Mouse (Mus musculus): Measurements from ENCODE around the gene Sh3bgrl2. TPM values are rescaled to one million over a fixed set of nuclear protein-coding genes. Genes with fewer than 3 reads are reported as not detected.
A peak's percentile ranks its signal among the peaks of the same experiment; 100 is the strongest.

Gene Sh3bgrl2
- polyA plus RNA-seq, 1 experiment from 2014 or later, result 23.1 TPM

GRCm38 (mm10) chr9:83537921-83538536, 10.1 kb upstream of the Sh3bgrl2 start:
- no peak overlapping the region for H3K9ac ChIP-seq (ENCODE audit: low read length)
- no peak overlapping the region for H3K4me3 ChIP-seq (ENCODE audit: low read depth, low read length)
- H3K4me2 ChIP-seq (ENCODE audit: low read length), result no peak overlapping the region
- H3K27me3 ChIP-seq (replicated peaks; ENCODE audit: control insufficient read depth, insufficient read depth, low read length), result no peaks in the 10 kb centered on the region
- no peaks in the 10 kb centered on the region for H3K9me3 ChIP-seq (ENCODE audit: control insufficient read depth, low read length)
- no peak for DNase-seq (ENCODE audit: low spot score)
- 44% methylated on average over 15 of the region's 15 CpGs for WGBS
- no peak overlapping the region for H3K27ac ChIP-seq (ENCODE audit: low read depth)
- no peak for ATAC-seq (replicated peaks; ENCODE audit: low FRiP score, low TSS enrichment, low read depth)
- H3K36me3 ChIP-seq (ENCODE audit: control insufficient read depth, insufficient read depth, low read length), result no peaks in the 10 kb centered on the region
- H3K4me1 ChIP-seq (replicated peaks; ENCODE audit: control insufficient read depth, insufficient read depth, low read length), result peaks cover 10% of the 10 kb centered on the region; the same call in 1 of the 2 replicates

DNA sequence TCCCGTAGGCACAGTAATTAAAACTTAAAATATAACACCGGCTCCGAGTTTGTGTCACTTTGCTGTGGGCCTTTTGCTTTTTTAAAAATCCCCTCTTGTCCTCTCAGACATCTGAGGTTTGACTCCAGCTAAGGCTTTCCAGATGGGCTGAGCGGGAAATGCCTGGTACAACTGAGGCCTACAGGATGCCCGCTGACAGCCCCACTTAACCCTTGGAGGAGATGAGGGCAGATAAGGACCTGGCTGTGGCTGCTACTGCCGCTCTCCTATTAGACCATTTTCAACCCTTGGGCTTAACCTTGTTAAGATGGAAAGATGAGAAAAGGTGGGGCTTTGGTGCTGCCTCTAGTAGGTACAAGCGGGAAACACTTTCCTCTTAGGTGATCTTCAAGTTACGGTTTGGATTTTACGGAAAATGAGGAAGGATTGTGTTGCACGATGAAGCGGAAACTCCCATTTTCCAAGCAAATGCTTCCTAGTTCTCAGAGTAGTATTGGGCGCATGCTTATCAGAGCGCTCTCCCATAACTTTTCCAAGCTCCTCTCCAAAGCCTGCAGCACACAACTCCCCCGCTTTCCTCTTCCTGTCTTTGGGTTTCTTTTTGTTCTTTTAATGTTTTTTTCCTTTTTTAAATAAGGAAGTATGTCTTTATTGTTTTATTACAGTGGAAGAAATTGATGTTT, 8.2 kb upstream of the Sh3bgrl2 start:
- H3K4me2 ChIP-seq (ENCODE audit: low read length), result no peak overlapping the region
- no peaks in the 10 kb centered on the region for H3K9me3 ChIP-seq (ENCODE audit: control insufficient read depth, low read length)
- DNase-seq (ENCODE audit: low spot score), result no peak
- H3K4me1 ChIP-seq (replicated peaks; ENCODE audit: control insufficient read depth, insufficient read depth, low read length), result peaks cover 10% of the 10 kb centered on the region; the same call in 1 of the 2 replicates
- 84% methylated on average over 14 of the region's 14 CpGs for WGBS
- H3K27ac ChIP-seq (ENCODE audit: low read depth), result no peak overlapping the region
- H3K36me3 ChIP-seq (ENCODE audit: control insufficient read depth, insufficient read depth, low read length), result no peaks in the 10 kb centered on the region
- no peaks in the 10 kb centered on the region for H3K27me3 ChIP-seq (replicated peaks; ENCODE audit: control insufficient read depth, insufficient read depth, low read length)
- ATAC-seq (replicated peaks; ENCODE audit: low FRiP score, low TSS enrichment, low read depth), result no peak
- no peak overlapping the region for H3K4me3 ChIP-seq (ENCODE audit: low read depth, low read length)
- H3K9ac ChIP-seq (ENCODE audit: low read length), result no peak overlapping the region

DNA sequence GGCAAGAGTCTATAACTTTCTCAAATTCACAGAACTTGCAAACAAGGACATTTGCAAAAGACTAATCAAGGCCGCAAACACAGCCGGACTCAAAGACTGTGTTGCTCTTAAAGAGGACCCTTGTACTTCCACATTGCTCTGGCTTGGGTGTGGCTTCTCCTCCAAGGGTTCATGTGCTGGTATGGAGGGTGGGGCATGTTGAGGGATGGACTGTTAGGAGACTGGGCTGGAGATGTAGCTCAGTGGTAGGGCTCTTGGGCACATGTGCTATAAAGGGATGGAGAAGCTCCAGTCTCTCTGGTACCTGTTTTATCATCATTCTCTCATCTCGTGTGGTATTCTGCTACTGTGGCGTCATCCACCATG, 7.7 kb upstream of the Sh3bgrl2 start:
- Histone ChIP-seq H3K36me3 (ENCODE audit: control insufficient read depth, insufficient read depth, low read length) (no peaks in the 10 kb centered on the region), H3K27ac (ENCODE audit: low read depth) (no peak overlapping the region), H3K4me3 (ENCODE audit: low read depth, low read length) (no peak overlapping the region), H3K9ac (ENCODE audit: low read length) (no peak overlapping the region), H3K4me2 (ENCODE audit: low read length) (no peak overlapping the region), H3K4me1 (replicated peaks; ENCODE audit: control insufficient read depth, insufficient read depth, low read length) (peaks cover 10% of the 10 kb centered on the region; the same call in 1 of the 2 replicates), H3K9me3 (ENCODE audit: control insufficient read depth, low read length) (no peaks in the 10 kb centered on the region), H3K27me3 (replicated peaks; ENCODE audit: control insufficient read depth, insufficient read depth, low read length) (no peaks in the 10 kb centered on the region)
- DNase-seq (ENCODE audit: low spot score) (no peak), ATAC-seq (replicated peaks; ENCODE audit: low FRiP score, low TSS enrichment, low read depth) (peak; percentile 41; the same call in 1 of the 2 replicates)
- WGBS, result 75% methylated on average over 4 of the region's 4 CpGs

DNA sequence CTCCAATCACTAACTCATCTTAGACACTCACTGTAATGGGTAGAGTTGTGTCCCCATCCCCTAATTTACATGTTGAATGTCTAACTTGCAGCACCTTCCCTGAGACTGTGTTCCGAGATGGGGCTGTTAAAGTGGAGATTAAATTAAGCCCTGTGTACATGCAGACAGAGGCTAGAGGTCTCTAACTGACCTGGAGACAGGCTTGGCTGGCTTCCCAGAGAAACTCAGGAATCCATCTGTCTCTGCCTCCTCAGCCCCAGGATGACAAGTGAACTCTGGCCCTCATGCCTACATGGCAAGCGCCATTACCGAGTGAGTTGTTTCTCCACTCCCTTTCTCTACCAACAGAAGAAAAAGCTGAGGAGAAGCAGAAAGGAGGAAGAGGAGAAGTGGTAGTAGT, 7.2 kb upstream of the Sh3bgrl2 start:
- no peak overlapping the region for H3K4me2 ChIP-seq (ENCODE audit: low read length)
- DNase-seq (ENCODE audit: low spot score) (no peak), ATAC-seq (replicated peaks; ENCODE audit: low FRiP score, low TSS enrichment, low read depth) (no peak)
- WGBS, result 43% methylated on average over 3 of the region's 3 CpGs
- H3K4me3 ChIP-seq (ENCODE audit: low read depth, low read length), result no peak overlapping the region
- H3K27ac ChIP-seq (ENCODE audit: low read depth), result no peak overlapping the region
- H3K9ac ChIP-seq (ENCODE audit: low read length), result no peak overlapping the region
- H3K36me3 ChIP-seq (ENCODE audit: control insufficient read depth, insufficient read depth, low read length), result no peaks in the 10 kb centered on the region
- peaks cover 10% of the 10 kb centered on the region; the same call in 1 of the 2 replicates for H3K4me1 ChIP-seq (replicated peaks; ENCODE audit: control insufficient read depth, insufficient read depth, low read length)
- no peaks in the 10 kb centered on the region for H3K27me3 ChIP-seq (replicated peaks; ENCODE audit: control insufficient read depth, insufficient read depth, low read length)
- no peaks in the 10 kb centered on the region for H3K9me3 ChIP-seq (ENCODE audit: control insufficient read depth, low read length)

DNA sequence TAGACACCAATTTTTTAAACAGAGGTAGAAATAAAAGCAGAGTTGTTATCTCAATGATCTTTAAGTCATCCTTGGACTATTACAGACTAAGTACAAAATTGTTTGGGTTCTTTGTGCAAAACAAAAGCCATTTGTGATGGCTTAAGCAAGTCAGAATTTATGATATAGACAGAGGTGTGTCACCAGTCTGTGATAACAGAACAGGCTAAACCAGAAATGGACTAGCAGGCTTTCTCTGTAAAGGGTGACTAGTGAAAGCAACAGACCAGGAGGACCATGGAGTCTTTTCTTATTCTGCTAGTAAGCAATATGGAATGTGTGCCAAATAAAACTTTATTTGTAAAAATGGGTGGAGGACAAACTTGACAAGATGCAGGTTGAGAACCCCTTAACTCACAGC, 2.9 kb upstream of the Sh3bgrl2 start:
- no peaks in the 10 kb centered on the region for H3K27me3 ChIP-seq (replicated peaks; ENCODE audit: control insufficient read depth, insufficient read depth, low read length)
- 0 out of 2 replicates have a peak, but pooled peaks cover 7% of the 10 kb centered on the region for H3K4me1 ChIP-seq (replicated peaks; ENCODE audit: control insufficient read depth, insufficient read depth, low read length)
- peak overlapping the region; percentile 62 for H3K27ac ChIP-seq (ENCODE audit: low read depth)
- ATAC-seq (replicated peaks; ENCODE audit: low FRiP score, low TSS enrichment, low read depth), result no peak; the same call in 1 of the 2 replicates
- H3K4me2 ChIP-seq (ENCODE audit: low read length), result no peak overlapping the region
- H3K9me3 ChIP-seq (ENCODE audit: control insufficient read depth, low read length), result 0 out of 2 replicates have a peak, but pooled peaks cover 2% of the 10 kb centered on the region
- H3K4me3 ChIP-seq (ENCODE audit: low read depth, low read length), result no peak overlapping the region
- H3K9ac ChIP-seq (ENCODE audit: low read length), result no peak overlapping the region
- H3K36me3 ChIP-seq (ENCODE audit: control insufficient read depth, insufficient read depth, low read length), result no peaks in the 10 kb centered on the region
- DNase-seq (ENCODE audit: low spot score), result no peak

GRCm38 (mm10) chr9:83546316-83546715, 1.8 kb upstream of the Sh3bgrl2 start:
- Histone ChIP-seq H3K4me3 (ENCODE audit: low read depth, low read length) (no peak overlapping the region), H3K4me1 (replicated peaks; ENCODE audit: control insufficient read depth, insufficient read depth, low read length) (no peaks in the 10 kb centered on the region; the same call in 1 of the 2 replicates), H3K9me3 (ENCODE audit: control insufficient read depth, low read length) (0 out of 2 replicates have a peak, but pooled peaks cover 2% of the 10 kb centered on the region), H3K36me3 (ENCODE audit: control insufficient read depth, insufficient read depth, low read length) (no peaks in the 10 kb centered on the region), H3K4me2 (ENCODE audit: low read length) (no peak overlapping the region), H3K27ac (ENCODE audit: low read depth) (no peak overlapping the region), H3K27me3 (replicated peaks; ENCODE audit: control insufficient read depth, insufficient read depth, low read length) (no peaks in the 10 kb centered on the region), H3K9ac (ENCODE audit: low read length) (no peak overlapping the region)
- ATAC-seq (replicated peaks; ENCODE audit: low FRiP score, low TSS enrichment, low read depth), result no peak
- no peak for DNase-seq (ENCODE audit: low spot score)
- 79% methylated on average over 7 of the region's 7 CpGs for WGBS

DNA sequence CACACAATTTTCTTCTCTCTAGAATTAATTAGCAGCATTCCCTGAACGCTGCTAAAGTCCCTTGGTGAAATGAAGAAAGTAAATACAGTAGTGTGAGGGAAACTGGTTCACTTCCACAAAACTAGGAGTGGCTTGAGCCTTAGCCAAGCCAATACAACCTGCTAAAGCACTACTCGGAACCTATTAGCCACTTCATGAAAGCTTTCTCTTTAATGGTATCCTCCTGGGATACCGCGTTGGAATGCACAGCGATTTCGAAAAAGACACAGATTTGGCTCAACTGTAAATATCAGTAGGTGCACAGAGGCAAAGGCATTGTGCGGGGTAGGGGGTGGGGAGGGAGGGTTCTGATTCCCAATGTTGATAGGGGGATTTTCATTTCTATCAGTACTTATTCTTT, 898 bp upstream of the Sh3bgrl2 start:
- H3K36me3 ChIP-seq (ENCODE audit: control insufficient read depth, insufficient read depth, low read length), result no peaks in the 10 kb centered on the region
- 0 out of 2 replicates have a peak, but pooled peaks cover 2% of the 10 kb centered on the region for H3K9me3 ChIP-seq (ENCODE audit: control insufficient read depth, low read length)
- H3K9ac ChIP-seq (ENCODE audit: low read length), result no peak overlapping the region
- WGBS, result 88% methylated on average over 7 of the region's 7 CpGs
- H3K27ac ChIP-seq (ENCODE audit: low read depth), result no peak overlapping the region
- no peaks in the 10 kb centered on the region for H3K27me3 ChIP-seq (replicated peaks; ENCODE audit: control insufficient read depth, insufficient read depth, low read length)
- ATAC-seq (replicated peaks; ENCODE audit: low FRiP score, low TSS enrichment, low read depth) (no peak), DNase-seq (ENCODE audit: low spot score) (no peak)
- H3K4me2 ChIP-seq (ENCODE audit: low read length), result no peak overlapping the region
- H3K4me1 ChIP-seq (replicated peaks; ENCODE audit: control insufficient read depth, insufficient read depth, low read length), result no peaks in the 10 kb centered on the region; the same call in 1 of the 2 replicates
- no peak overlapping the region for H3K4me3 ChIP-seq (ENCODE audit: low read depth, low read length)

- no peak overlapping the region for H3K27ac ChIP-seq (ENCODE audit: low read depth)
- H3K4me1 ChIP-seq (replicated peaks; ENCODE audit: control insufficient read depth, insufficient read depth, low read length), result peaks cover 7% of the 10 kb centered on the region; the same call in 1 of the 2 replicates
- no peak for ATAC-seq (replicated peaks; ENCODE audit: low FRiP score, low TSS enrichment, low read depth)
- H3K27me3 ChIP-seq (replicated peaks; ENCODE audit: control insufficient read depth, insufficient read depth, low read length), result no peaks in the 10 kb centered on the region
- 0 out of 2 replicates have a peak, but pooled peaks cover 2% of the 10 kb centered on the region for H3K9me3 ChIP-seq (ENCODE audit: control insufficient read depth, low read length)
- no peak overlapping the region for H3K9ac ChIP-seq (ENCODE audit: low read length)
- H3K36me3 ChIP-seq (ENCODE audit: control insufficient read depth, insufficient read depth, low read length), result no peaks in the 10 kb centered on the region
- no peak overlapping the region for H3K4me3 ChIP-seq (ENCODE audit: low read depth, low read length)
- DNase-seq (ENCODE audit: low spot score), result no peak
- no peak overlapping the region for H3K4me2 ChIP-seq (ENCODE audit: low read length)
- WGBS, result 86% methylated on average over 6 of the region's 6 CpGs
Observed at GRCm38 (mm10) chr9:83549866-83550265, 1.7 kb downstream of the Sh3bgrl2 start.

All from intestine, embryonic 14.5 days (tissue).